Mouse (Mus musculus): ENCODE measurements around the gene Ngdn.
"Not testable (repeated sequence)": the region's sequence is repeated elsewhere in the genome, so short reads cannot be mapped to it uniquely, and the experiment has no call there.

The Ngdn gene

GRCm38 (mm10) chr14:55032695-55033225 lies 17.5 kb downstream of the Ngdn start:
- no peak for DNase-seq

GRCm38 (mm10) chr14:55043694-55044093 lies 28.4 kb downstream of the Ngdn start:
- DNase-seq: not testable (repeated sequence)

DNA sequence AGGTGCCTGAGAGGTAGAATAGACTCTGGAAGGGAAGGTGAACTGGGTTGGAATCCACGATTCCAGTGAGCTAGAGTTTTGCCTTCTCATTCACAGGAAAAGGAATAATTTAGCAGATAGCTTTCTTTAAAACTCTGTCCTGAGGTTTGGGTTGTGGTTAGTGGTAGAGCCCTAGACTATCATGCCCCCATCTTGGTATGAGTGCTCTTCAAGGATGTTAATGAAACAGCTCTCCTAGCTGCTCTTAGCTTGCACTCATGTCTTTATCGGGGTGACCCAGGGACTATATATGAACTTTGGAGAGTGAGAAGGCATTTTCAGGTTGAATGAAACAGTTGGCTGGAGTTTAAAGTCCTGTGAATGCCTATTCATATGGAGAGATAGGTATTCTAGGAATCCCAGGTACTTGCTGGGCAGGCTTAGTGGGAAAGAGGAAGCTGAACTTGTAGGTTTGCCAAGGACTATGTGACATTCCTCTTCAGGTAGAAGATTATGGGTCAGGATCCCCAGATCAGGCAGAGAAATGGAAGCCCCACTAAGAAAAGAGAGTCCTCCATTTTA lies 32.8 kb downstream of the Ngdn start:
- DNase-seq: no peak

DNA sequence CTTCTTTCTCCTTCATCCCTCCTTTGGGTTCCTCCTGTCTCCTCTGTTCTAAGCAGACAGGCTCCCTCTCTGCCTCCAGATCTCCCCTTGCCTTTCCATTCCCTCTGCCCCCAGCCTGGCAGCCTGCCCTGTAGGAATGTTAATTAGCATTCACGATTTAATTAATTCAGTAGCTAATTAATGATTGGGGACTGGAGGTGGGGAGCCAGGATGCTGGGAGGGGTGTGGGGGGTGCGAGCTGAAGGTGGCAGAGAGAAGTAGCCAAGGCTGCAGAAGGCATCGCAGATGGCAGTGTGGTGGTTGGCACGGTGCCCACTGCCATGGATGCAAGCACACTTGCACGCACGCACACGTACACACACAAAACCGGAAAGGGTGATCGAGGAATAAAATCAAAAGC lies 37.2 kb downstream of the Ngdn start:
- DNase-seq: peak; percentile 89

GRCm38 (mm10) chr14:55053050-55053449 lies 37.8 kb downstream of the Ngdn start:
- no peak for DNase-seq

DNA sequence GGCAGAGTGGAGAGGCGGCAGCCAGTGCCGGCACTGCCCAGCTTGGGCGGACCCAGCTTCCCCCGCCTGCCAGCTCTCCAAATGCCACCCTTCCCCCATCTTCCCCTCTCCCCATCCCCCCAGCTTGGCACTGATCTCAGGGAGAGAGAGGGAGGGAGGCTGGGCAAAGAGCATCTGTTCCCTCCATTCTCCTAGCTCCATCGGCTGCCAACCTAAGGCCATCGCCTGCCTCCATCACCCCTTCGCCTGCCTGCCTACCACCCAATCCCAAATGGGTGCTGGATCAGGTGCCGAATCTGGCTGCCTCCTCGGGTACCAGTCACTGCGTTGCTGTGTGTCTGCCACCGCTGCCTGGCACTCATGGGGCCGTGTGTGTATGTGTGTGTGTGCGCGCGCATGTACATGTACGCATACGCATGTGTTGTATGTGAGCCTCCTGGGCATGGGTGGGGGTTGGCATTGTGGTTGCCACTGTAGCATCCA lies 38.5 kb downstream of the Ngdn start:
- peak; percentile 72 for DNase-seq

DNA sequence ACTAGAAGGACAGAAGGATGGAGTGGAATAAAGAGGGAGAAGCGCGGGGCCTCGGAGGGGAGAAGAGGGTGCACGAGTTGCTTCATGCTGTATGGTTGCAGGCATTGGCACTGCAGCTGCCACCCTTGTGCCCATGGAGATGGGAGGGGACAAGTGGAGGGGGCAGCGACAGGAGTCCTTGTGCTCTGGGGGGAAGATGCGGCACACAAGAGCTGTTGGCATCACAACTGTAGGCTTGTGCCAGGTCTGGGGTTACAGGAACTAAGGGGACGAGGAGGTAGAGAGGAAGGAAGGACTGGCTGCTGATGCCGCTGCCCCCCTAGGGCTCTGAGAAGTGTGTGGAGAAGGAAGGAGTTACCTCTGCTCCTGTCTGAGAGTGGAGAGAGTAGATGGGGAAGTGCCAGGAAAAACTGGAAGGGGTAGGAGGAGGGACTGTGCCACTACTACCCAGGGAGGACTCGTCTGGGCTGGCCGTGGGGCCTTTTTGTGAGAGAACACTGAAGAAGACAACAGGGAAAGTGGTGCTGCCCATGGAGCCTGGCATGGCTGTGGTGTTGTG lies 39.0 kb downstream of the Ngdn start:
- no peak for DNase-seq

DNA sequence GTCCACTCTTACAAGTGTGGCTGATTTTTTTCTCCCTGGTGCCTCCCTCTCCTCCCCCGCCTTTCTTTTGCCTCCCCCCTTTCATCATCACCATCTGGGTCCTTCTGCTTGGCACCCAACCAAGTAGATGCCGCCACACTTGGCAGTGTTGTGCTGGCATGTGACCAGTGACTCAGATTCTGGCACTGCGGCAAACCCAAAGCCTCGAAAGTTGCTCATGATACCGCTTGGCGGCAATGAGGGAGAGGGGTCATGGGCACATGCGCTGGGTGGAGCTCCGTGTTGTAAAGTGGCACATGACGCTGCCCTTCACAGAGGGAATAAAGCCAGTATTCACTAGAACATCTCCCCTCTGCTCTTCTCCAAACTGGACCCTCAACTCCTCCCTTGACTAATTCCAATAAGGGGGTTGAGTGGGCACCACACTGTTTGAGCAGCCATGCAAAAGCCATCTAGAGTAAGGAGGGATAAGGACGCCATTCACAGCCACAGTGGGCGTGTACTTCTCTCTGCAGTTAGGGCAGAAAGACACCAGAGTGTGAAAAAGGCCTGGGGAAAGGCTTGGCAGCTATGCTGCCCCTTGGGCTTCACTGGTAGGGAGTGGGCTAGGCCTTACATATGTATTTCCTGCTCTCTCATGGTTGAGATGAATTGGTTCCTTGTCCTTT lies 40.0 kb downstream of the Ngdn start:
- peak; percentile 88 for DNase-seq

- DNase-seq: no peak
Observed at GRCm38 (mm10) chr14:55059009-55059408, 43.8 kb downstream of the Ngdn start.

DNA sequence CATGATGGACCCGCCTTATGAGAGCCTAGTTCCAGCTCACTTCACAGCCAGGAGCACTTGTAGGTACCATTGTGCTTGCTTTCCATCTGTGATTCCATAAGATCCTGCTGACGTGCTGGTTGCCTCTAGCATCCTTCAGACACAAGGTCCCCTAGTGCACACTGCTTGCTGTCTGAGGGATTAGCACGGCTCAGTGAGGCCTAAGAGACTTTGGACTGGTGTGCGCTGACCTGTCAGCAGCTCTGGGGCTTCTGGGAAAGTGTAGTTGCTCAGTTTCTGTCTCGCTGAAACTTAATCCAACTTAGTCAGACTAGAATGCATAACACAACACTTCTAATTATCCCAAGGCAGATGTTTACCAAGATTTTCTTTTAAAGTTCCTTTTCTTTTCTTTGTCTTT lies 44.7 kb downstream of the Ngdn start:
- DNase-seq: no peak

GRCm38 (mm10) chr14:55061845-55062244 lies 46.6 kb downstream of the Ngdn start:
- DNase-seq: no peak

DNA sequence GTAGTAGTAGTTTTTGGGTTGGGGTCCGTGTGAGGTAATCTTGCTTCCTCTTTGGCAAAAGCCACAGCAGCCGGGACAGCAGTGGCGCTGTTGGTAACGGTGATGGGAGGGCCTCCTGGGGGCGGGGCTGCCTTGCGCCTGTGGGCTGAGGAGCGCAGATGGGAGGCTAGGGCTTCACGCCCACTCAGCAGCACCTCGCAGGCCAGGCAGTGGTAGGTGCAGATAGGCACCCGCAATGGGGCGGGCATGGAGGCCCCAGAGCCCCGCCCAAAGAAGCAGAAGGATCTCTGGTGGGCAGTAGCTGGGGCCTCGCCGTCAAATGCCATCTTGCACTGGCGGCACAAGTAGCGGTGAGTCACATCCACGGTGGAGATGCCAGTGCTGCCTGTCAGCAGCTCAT lies 47.4 kb downstream of the Ngdn start:
- DNase-seq: no peak

DNA sequence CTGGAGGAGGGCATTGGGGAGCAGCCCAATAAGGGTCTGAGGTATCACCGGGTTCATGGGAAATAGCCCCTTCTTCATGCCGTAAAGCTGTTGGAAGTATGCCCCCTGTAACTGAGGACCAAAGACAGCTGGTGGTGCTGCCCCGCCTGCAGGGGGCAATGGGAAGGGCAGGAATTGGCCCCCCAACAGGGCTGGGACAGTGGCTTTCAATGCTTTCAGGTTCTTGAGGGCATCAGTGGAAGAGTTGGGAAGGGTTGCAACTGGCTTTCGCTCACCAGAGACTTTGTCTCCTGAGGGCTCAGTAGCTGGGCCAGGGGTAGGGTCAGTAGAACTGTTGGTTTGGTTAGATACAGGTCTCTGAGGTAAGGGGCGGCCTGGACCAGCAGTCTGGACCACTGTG lies 47.9 kb downstream of the Ngdn start:
- no peak for DNase-seq

- no peak for DNase-seq
Observed at GRCm38 (mm10) chr14:55063581-55064381, 48.5 kb downstream of the Ngdn start.

DNA sequence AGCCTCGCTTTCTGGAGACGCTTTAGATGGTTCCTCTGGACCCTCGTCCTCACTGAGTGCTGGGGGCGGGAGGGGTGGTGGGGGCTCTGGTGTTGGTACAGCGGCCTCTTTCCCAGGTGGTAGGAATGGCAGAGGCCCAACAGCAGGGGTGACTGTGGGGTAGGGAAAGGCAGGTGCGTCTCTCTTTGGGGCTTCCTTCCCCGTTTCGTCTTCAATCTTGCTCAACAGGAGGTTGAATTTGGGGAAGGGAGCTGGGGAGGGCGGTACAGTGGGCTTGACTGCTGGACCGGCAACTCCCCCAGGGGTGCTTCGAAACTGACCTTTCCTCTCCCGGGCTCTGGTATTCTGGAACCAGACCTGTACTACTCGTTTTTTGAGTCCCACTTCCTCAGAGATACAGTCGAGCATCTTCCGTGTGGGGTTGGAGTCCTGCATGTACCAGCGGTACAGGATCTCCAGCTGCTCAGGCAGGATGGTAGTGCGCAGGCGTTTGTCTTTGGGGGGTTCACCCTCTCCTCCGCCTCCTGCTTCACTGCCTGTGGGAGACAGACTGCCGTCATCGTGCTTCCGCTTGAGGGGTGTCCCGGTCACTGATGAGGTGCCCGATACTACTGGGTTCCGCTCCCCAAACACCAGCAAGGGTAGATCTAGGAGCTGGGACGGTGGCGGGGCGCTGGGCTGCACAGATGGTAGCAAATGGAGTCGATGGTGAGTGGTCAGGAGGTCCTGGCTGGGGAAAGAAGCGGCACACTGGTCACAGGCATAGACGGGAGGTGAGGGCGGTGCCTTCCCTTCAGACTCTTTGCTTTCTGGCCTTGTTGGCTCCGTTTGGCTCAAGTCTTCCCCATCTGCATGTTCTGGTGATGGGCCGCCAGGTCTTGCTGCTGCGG lies 49.5 kb downstream of the Ngdn start:
- no peak for DNase-seq

DNA sequence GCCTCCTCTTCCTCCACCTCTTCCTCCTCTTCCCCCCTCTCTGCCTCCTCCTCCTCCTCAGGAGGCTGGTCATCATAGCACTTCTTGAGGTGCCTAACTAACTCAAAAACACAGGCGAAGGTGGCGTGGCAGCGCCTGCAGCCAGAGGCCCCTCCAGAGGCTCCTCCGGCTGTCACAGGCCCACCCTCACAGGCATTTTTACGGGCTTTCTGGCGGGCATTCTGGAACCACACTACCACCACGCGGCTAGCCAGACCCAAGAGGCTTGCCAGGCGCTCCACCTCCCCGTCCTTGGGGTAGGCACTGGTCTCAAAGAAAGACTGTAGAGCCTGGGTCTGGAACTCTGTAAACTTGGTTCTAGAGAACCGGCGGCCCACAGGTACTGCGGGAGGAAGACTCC lies 50.1 kb downstream of the Ngdn start:
- no peak for DNase-seq

DNA sequence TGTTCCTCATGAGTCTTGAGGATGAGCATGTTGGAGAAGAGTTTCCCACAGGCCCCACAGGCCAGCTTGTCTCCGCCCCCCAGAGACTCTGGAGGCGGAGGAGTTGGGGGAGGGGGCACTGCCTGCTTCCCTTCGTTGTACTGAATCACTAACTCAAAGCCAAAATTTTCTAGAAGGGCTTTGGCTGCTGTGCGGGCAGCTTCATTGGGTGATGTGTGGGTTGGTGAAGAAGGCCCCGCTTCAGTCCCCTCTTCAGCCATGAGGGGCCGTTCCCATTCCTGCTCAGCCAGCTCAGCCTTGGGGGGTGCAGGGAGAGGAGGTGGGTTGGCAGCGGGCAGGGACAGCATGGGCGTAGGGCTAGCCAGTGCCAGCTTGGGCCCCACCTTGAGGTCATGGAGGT lies 50.8 kb downstream of the Ngdn start:
- DNase-seq: no peak

DNA sequence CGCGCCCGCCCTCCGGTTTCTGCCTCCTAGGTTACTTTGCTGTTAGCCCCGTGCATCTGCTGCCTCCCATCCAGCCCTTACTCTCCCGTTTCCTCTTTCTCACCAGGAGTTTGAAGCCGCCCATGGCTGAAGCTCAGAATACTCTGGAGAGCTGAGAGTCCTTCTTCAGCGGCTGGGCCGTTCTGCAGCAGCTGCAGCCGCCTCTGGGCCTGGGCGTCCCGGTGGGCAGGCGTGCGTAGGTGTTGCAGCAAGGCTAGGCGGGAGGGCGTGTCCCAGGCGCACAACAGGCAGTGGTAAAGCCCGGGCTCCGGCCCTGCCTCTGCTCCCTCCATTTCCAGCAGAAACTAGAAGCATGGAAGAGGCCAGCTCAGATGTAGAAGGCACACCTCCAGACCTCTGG lies 56.5 kb downstream of the Ngdn start:
- no peak for DNase-seq

Data from right cerebral cortex, postnatal 14 days (tissue).